Mouse (Mus musculus) cortical plate, adult 2 months (tissue): ENCODE data around the gene Unk.

Source experiments
- CTCF ChIP-seq: fragments of 200-500 bp; IDR thresholded peaks from 2 replicates; pipeline ENCODE4 v1.5.1; 2011; ENCODE audit warnings: mild to moderate bottlenecking, control low read depth, low read length; ENCODE audit not compliant: insufficient read depth; ENCODE audit errors: extremely low read depth
- POLR2A ChIP-seq: fragments of 200-500 bp; IDR thresholded peaks from 2 replicates; pipeline ENCODE4 v1.6.1; 2011; ENCODE audit warnings: mild to moderate bottlenecking, low read length, control low read depth; ENCODE audit not compliant: insufficient read depth; ENCODE audit errors: extremely low read depth

DNA sequence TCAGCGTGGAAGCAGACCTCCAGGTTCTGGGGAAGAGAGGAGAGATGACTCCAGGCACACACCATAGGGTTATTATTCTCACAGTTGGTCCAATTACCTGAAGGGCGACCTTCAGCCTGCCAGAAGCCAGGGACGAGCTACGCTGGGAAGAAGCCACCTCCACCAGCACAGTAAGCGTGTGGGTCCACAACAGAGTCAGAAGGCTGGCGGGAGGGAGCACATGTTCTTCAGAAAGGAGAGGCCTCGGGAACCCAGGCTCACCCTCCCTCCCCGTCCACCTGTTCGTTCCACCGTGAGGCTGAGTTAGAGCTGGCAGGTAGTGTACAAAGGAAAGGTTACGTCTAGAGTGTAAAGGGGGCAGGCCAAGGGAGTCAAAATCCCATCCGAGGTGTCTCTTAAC, 35.2 kb downstream of the Unk start:
- TF ChIP-seq CTCF (no peak), POLR2A (no peak)
